Mouse (Mus musculus): ENCODE results near the gene Kcne2. TPM values are rescaled to one million over a fixed set of nuclear protein-coding genes. Genes with fewer than 3 reads are reported as not detected.

Gene Kcne2
- not detected in 2 replicates for polyA plus RNA-seq (2012; ENCODE audit: low replicate concordance)

GRCm38 (mm10) chr16:92292101-92292500 is at the start of gene Kcne2:
Gene Kcne2, plus strand, starts transcription at chr16:92292389.

GRCm38 (mm10) chr16:92300649-92301411 is 8.6 kb downstream of the Kcne2 start, which contains the start of gene Smim11:
Gene Smim11, plus strand, starts transcription at chr16:92301286.

DNA sequence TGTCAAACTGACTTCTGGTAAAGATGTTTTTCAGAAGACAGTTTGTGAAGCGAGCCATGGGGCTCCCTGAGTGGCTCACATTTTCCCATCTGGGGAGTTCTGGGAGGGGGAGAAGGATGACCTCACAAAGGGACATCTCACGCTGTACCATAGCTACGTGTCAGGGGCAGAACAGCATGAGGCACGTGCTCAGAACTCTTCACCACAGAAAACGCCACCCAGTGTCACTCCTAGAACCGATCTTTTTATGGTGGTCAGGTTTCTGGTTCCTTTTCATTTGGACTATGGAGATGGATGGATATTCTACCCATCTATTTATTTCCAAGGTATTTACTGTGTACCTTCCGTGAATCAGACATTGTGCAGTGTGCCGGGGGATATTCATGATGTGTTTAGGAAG is 29.2 kb downstream of the Kcne2 start, which contains the start of gene Fam243:
Gene Fam243 (minus strand): TSS at position 101 of the 400 bp plus-strand sequence.

Other genes starting within 250 kb of the Kcne2 start
- gene Mrps6, start 234.1 kb upstream of the Kcne2 start, polyA plus RNA-seq (2012; ENCODE audit: low replicate concordance): 10.3 and 18.3 TPM in 2 replicates
- gene Gm49711, start 234.1 kb upstream of the Kcne2 start, polyA plus RNA-seq (2012; ENCODE audit: low replicate concordance): not detected in 2 replicates
- gene Slc5a3, start 234.1 kb upstream of the Kcne2 start, polyA plus RNA-seq (2012; ENCODE audit: low replicate concordance): 0.13 TPM in 1 of 2 replicates, not detected in the other
- 2.1 and 3.3 TPM in 2 replicates for gene Smim11, start 8.9 kb downstream of the Kcne2 start, polyA plus RNA-seq (2012; ENCODE audit: low replicate concordance)
- not detected in 2 replicates for gene Fam243, start 29.1 kb downstream of the Kcne2 start, polyA plus RNA-seq (2012; ENCODE audit: low replicate concordance)
- gene Kcne1, start 67.1 kb downstream of the Kcne2 start, polyA plus RNA-seq (2012; ENCODE audit: low replicate concordance): not detected in 2 replicates
- gene Rcan1, start 178.5 kb downstream of the Kcne2 start, polyA plus RNA-seq (2012; ENCODE audit: low replicate concordance): 9.0 and 11.1 TPM in 2 replicates
- gene Clic6, start 193.3 kb downstream of the Kcne2 start, polyA plus RNA-seq (2012; ENCODE audit: low replicate concordance): not detected in 2 replicates